Mouse (Mus musculus) lung, adult 2 months (tissue): ENCODE data around the gene Gm26661.
A peak's percentile ranks its signal among the peaks of the same experiment; 100 is the strongest.

Experiments
- CTCF ChIP-seq: fragments of 200-500 bp; IDR thresholded peaks from 2 replicates; pipeline ENCODE4 v1.5.1; 2011; ENCODE audit warnings: mild to moderate bottlenecking, low read length, control low read depth; ENCODE audit not compliant: insufficient read depth
- POLR2A ChIP-seq: fragments of 200-500 bp; IDR thresholded peaks from 2 replicates; pipeline ENCODE4 v1.6.1; 2011; ENCODE audit warnings: low read depth, mild to moderate bottlenecking, control low read depth, low read length, borderline replicate concordance; ENCODE audit errors: extremely low read depth

DNA sequence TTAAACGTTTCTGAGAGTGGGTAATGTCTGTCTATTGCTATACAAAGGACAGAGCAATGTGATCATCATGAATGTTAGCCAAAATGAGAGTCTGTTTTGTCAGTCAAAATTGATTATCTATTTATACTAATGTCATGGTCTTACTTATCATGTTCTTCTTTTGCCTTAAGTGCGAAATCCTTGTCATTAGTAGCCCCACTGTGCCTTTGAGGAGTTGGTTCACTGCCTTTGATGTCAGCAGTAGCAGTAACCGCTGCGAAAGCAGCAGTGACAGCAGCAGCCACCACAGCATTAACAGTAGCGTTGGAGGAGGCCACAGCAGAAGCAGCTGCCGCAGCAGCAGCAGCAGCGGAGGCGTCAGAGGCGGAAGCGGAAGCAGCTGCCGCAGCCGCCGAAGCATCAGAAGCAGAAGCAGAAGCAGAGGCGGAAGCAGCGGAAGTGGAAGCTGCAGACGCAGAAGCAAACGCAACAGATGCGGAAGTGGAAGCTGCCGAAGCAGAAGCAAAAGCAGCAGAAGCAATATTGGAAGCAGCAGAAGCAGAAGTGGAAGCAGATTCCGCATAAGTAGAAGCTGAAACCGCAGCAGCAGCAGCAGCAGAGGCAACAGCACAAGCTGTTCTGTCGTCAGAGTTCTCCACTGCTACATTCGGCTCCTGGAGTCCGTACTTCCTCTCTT, 17.5 kb upstream of the Gm26661 start:
- no peak for TF ChIP-seq CTCF
- peak; percentile 75; the same call in 1 of the 2 replicates for TF ChIP-seq POLR2A
